Mouse (Mus musculus): ENCODE measurements around the gene Sh2b2.

DNA sequence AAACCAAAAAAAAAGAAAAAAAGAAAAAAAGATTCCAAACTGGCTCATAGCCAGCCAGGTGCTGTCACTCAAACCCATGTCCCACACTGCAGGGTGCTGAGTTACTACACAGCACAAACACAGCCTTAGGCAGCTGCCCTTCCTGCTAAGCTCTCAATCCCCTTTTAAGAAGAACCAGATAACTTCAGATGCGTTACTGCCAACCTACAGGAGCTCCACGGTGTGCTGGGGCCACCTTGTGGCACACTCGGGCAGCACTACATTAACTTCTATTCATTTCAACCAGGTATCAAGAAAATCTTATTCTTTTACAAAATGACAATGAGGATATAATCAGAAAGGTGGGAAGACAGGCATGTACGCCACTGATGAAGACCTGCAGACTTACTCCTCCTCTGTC lies 59.6 kb downstream of the Sh2b2 start:
- peak; percentile 91; the same call in 1 of the 2 replicates for TF ChIP-seq CTCF (IDR thresholded peaks at IDR 0.05; ENCODE audit: extremely low read depth, insufficient read length, insufficient replicate concordance, low read depth, low read length)
- TF ChIP-seq POLR2A (IDR thresholded peaks at IDR 0.05; ENCODE audit: low read depth, low read length): no peak
